Mouse (Mus musculus): ENCODE results near the gene Zfp987.
A peak's percentile ranks its signal among the peaks of the same experiment; 100 is the strongest.

Gene Zfp987

GRCm38 (mm10) chr4:146173378-146174226 lies 76.5 kb downstream of the Zfp987 start:
- DNase-seq = peak; percentile 12 to 29

Data from spleen, adult 18-20 months (tissue).